Mouse (Mus musculus) kidney, postnatal 0 days (tissue): Measurements from ENCODE around the gene Lcmt1. TPM values are rescaled to one million over a fixed set of nuclear protein-coding genes. Genes with fewer than 3 reads are reported as not detected.
A peak's percentile ranks its signal among the peaks of the same experiment; 100 is the strongest.

Source experiments
- ATAC-seq: fragments of 200-750 bp; cut with Nextera tagmentation; replicated peaks from 2 replicates; pipeline ENCODE4 v1.8.0; 2017; ENCODE audit warnings: low read depth, moderate number of reproducible peaks, moderate TSS enrichment, moderate library complexity; ENCODE audit not compliant: low FRiP score
- DNase-seq: peaks from one replicate; pipeline ENCODE4 v3.0.0-alpha.2; 2016; ENCODE audit warnings: low spot score
- H3K27ac ChIP-seq: fragments of 300-500 bp; sonication (generic); 2 replicates; pipeline ENCODE4 v1.5.1; 2014; ENCODE audit warnings: mild to moderate bottlenecking
- H3K27me3 ChIP-seq: fragments of 300-500 bp; sonication (generic); 2 replicates; pipeline ENCODE4 v1.6.1; 2014; ENCODE audit warnings: low read length, mixed read lengths; ENCODE audit not compliant: insufficient read depth
- H3K36me3 ChIP-seq: fragments of 300-500 bp; sonication (generic); 2 replicates; pipeline ENCODE4 v1.6.1; 2014; ENCODE audit warnings: low read length, mixed read lengths; ENCODE audit not compliant: insufficient read depth
- H3K4me1 ChIP-seq: fragments of 300-500 bp; sonication (generic); replicated peaks from 2 replicates; pipeline ENCODE4 v1.6.1; 2014; ENCODE audit warnings: antibody characterized with exemption, low read length, mixed read lengths; ENCODE audit not compliant: insufficient read depth
- H3K4me2 ChIP-seq: fragments of 300-500 bp; sonication (generic); 2 replicates; pipeline ENCODE4 v1.6.1; 2014; ENCODE audit warnings: mild to moderate bottlenecking, low read length, moderate library complexity, mixed read lengths
- H3K4me3 ChIP-seq: fragments of 300-500 bp; sonication (generic); replicated peaks from 2 replicates; pipeline ENCODE4 v1.5.1; 2014; ENCODE audit warnings: low read depth, low read length
- H3K9ac ChIP-seq: fragments of 300-500 bp; sonication (generic); 2 replicates; pipeline ENCODE4 v1.6.1; 2014; ENCODE audit warnings: low read depth, low read length
- H3K9me3 ChIP-seq: fragments of 300-500 bp; sonication (generic); replicated peaks from 2 replicates; pipeline ENCODE4 v1.6.1; 2016; ENCODE audit warnings: low read length, inconsistent platforms, mixed read lengths
- CTCF ChIP-seq: IDR thresholded peaks from 2 replicates; pipeline ENCODE4 v1.5.1; 2016; ENCODE audit warnings: antibody characterized with exemption, low read depth, mild to moderate bottlenecking, moderate library complexity
- WGBS: fragments of 180-500 bp; shearing (Covaris S2); extraction: QIAGEN DNeasy Blood & Tissue Kit; methylation state at CpG from one replicate; pipeline ENCODE4 v1.1.7; 2014; 5-methylcytosine and 5-hydroxymethylcytosine counted together
- polyA plus RNA-seq: library from polyadenylated mRNA; unstranded; fragments of >200 nt; fragmentation: Nextera tagmentation; extraction: Ambion mirVana; gene quantifications from 2 replicates; pipeline ENCODE4 v1.2.1, GENCODE M21; 2015

Gene Lcmt1
- polyA plus RNA-seq, 1 experiment from 2014 or later: 57.0 TPM

DNA sequence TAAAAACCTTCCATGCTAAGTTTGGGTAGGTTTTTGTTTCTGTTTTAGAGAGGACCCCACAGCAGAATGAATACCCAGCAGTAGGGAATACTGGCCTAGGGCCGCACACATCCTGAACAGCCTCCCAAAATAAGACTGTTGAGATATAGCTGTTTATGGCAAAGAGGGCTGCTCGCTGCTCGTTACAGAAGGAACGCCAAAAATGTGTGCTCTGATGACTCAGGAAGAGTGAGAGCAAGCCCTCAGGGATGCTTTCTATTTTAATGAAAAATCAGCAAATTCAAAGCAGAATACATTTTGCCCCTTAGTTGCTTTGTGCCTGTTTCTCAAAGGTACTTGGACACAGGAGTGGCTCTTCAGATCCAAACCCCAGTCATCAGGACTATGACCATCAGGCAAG is 41.7 kb upstream of the Lcmt1 start:
- 64% methylated on average over 4 of the region's 4 CpGs for WGBS
- H3K27me3 ChIP-seq: no peaks in the 10 kb centered on the region
- H3K9ac ChIP-seq: no peak overlapping the region
- TF ChIP-seq CTCF: no peak
- no peak for DNase-seq
- no peaks in the 10 kb centered on the region for H3K4me1 ChIP-seq
- no peak overlapping the region for H3K4me3 ChIP-seq
- H3K9me3 ChIP-seq: no peaks in the 10 kb centered on the region
- H3K4me2 ChIP-seq: no peak overlapping the region
- 0 out of 2 replicates have a peak overlapping the region, but pooled peaks have one; percentile 6 for H3K27ac ChIP-seq
- no peak for ATAC-seq
- peaks cover 13% of the 10 kb centered on the region; the same call in 1 of the 2 replicates for H3K36me3 ChIP-seq

DNA sequence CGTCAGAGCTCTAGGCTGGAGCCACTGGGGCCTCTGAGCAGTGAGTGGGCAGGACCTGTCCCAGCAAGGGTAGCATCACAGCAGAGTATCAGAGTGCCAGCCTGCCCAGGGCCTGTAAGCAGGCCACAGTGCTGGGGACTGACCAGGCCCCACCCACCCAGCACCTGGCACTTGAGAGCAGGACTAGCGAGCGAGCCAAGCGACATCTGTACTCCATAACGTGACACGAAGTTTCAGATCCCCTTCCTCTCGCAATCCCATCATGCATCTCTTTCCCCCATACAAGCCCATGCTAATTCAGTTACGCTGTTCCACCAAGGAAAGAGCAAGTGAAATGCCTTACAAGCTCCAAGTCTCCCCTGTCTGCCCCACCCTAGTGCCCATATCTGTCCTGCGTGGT is 39.1 kb upstream of the Lcmt1 start:
- DNase-seq (no peak), ATAC-seq (no peak)
- no peak overlapping the region for H3K27ac ChIP-seq
- no peaks in the 10 kb centered on the region for H3K9me3 ChIP-seq
- H3K36me3 ChIP-seq: peaks cover 8% of the 10 kb centered on the region; the same call in 1 of the 2 replicates
- no peaks in the 10 kb centered on the region for H3K27me3 ChIP-seq
- H3K4me1 ChIP-seq: no peaks in the 10 kb centered on the region
- WGBS: 92% methylated on average over 9 of the region's 9 CpGs
- H3K4me2 ChIP-seq: no peak overlapping the region
- no peak overlapping the region for H3K9ac ChIP-seq
- TF ChIP-seq CTCF: no peak
- no peak overlapping the region for H3K4me3 ChIP-seq

DNA sequence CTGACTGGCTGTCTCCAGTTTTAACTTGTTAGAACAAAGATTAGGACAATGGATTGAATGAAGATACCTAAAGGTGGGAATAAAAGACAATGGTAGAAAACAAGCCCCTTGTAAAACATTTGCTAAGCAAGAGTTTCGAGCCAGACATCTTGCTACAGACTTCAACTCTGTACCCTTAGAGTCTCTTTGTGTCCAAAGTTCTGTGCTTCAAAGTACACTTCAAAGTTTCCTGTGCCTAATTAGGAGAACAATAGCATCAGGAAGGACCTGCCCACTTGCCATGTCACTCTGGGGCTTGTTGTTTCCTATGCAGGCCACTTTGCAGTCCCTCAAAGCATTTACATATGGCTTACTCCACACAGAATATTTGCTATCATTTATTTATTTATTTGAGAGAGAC is 33.3 kb upstream of the Lcmt1 start:
- no peaks in the 10 kb centered on the region for H3K27me3 ChIP-seq
- no peak overlapping the region for H3K4me3 ChIP-seq
- H3K4me2 ChIP-seq: no peak overlapping the region
- no peak overlapping the region for H3K9ac ChIP-seq
- H3K27ac ChIP-seq: peak overlapping the region; percentile 66
- WGBS: 56% methylated on average over 1 of the region's 1 CpGs
- no peaks in the 10 kb centered on the region for H3K9me3 ChIP-seq
- H3K4me1 ChIP-seq: no peaks in the 10 kb centered on the region
- no peak for TF ChIP-seq CTCF
- DNase-seq (peak; percentile 58), ATAC-seq (no peak)
- H3K36me3 ChIP-seq: no peaks in the 10 kb centered on the region

DNA sequence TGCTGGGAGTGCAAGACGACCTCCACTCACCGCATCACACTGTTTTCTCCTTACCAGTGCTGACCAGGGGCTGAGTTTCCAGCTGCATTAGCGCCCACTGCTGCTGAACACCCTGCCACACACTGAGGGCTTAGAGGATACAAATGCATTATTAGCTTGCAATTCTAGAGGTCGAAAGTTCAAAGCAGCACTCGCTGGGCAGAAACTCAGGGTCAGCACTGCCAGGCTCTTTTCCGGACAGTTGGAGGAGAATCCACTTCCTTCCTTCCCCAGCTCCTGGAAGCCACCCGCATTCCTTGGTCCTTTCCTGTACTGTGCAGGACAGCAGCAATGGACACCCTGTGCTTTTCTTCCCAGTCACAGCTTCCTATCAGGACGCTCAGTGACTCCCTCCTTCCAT is 31.2 kb upstream of the Lcmt1 start:
- TF ChIP-seq CTCF: peak; percentile 47
- Histone ChIP-seq H3K27ac (peak overlapping the region; percentile 34; the same call in 1 of the 2 replicates), H3K4me1 (no peaks in the 10 kb centered on the region), H3K9ac (no peak overlapping the region), H3K36me3 (no peaks in the 10 kb centered on the region), H3K4me2 (no peak overlapping the region), H3K9me3 (no peaks in the 10 kb centered on the region), H3K4me3 (no peak overlapping the region), H3K27me3 (no peaks in the 10 kb centered on the region)
- 52% methylated on average over 8 of the region's 8 CpGs for WGBS
- no peak; the same call in 1 of the 2 replicates for ATAC-seq
- peak; percentile 30 for DNase-seq

DNA sequence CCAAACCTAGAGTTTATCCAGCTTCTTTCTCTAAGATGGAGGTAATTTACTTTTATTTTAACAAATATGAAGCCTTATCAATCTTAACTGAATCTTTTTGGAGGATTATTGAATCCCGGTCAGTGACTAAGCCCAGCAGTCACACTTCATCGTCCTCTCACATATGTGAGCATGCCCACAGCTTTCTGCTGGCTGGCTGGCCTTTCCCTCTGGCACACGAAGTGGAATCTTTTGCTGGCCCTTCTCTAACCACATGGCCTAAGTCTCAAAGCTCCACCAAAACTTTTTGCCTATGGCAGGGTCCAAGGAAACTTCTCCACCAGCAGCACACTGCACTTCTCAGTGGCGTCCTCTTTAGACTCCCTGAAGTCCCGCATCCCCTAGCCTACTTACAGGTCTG is 27.7 kb upstream of the Lcmt1 start:
- Histone ChIP-seq H3K27ac (no peak overlapping the region), H3K4me1 (no peaks in the 10 kb centered on the region), H3K36me3 (no peaks in the 10 kb centered on the region), H3K9ac (no peak overlapping the region), H3K4me2 (no peak overlapping the region), H3K27me3 (no peaks in the 10 kb centered on the region), H3K4me3 (no peak overlapping the region), H3K9me3 (no peaks in the 10 kb centered on the region)
- no peak for TF ChIP-seq CTCF
- DNase-seq (no peak), ATAC-seq (no peak)
- WGBS: 53% methylated on average over 5 of the region's 5 CpGs

DNA sequence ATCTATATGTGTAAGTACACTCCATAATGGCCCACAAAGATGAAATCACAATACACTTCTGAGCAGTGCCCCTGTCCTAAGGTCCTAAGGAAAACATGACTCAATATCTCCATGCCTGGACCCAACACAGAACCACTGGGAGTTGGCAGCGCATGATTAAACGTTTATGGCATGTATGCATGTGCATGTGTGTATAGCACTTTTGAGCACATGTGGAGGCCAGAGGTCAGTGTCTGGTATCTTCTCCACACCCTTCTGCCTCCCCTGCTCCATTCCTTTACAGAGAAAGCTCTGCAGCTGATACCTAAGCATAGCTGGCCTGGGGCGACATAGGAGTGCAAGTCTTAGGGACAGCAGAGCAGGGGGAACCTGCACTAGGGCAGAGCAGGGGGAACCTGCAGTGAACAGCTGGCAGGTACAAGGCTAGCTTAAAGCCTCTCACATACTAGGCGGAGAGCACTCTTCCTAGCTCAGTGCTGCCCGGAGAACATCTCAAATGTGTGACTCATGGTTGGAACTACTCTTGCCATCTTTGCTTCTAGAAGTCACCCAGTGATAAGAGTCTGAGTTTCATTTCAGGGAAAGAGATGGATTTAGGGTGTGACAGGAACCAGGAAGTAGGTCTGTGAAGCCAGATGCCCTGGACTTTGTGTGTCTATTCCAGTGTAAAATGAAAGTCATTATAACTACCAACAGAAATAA is 25.4 kb upstream of the Lcmt1 start:
- no peaks in the 10 kb centered on the region for H3K36me3 ChIP-seq
- no peak overlapping the region for H3K27ac ChIP-seq
- no peaks in the 10 kb centered on the region for H3K9me3 ChIP-seq
- H3K4me2 ChIP-seq: no peak overlapping the region
- no peak for TF ChIP-seq CTCF
- 91% methylated on average over 5 of the region's 5 CpGs for WGBS
- H3K9ac ChIP-seq: no peak overlapping the region
- no peaks in the 10 kb centered on the region for H3K27me3 ChIP-seq
- ATAC-seq (no peak), DNase-seq (no peak)
- no peaks in the 10 kb centered on the region; the same call in 1 of the 2 replicates for H3K4me1 ChIP-seq
- H3K4me3 ChIP-seq: no peak overlapping the region
